Mouse (Mus musculus): ENCODE results near the gene Scn5a. TPM values are rescaled to one million over a fixed set of nuclear protein-coding genes. Genes with fewer than 3 reads are reported as not detected.

The Scn5a gene
- total and polyA plus RNA-seq, 3 experiments = 1.9 to 9.0 (median 4.3) TPM

- DNase-seq (ENCODE audit: extremely low read depth) = no peak
- Histone ChIP-seq H3K27me3 (replicated peaks) (no peaks in the 10 kb centered on the region), H3K79me2 (replicated peaks; ENCODE audit: control insufficient read depth, extremely low read depth, insufficient read depth, poor library complexity, severe bottlenecking) (no peaks in the 10 kb centered on the region), H3K4me1 (ENCODE audit: control insufficient read depth in 1 of 2, insufficient read depth in 2 of 2) (no peaks in the 10 kb centered on the region), H3K4me2 (ENCODE audit: insufficient read depth, low read depth, poor library complexity, severe bottlenecking) (no peak overlapping the region), H3K4me3 (replicated peaks in 1 of 3; ENCODE audit: low read depth in 2 of 3, low read length in 2 of 3, poor library complexity in 1 of 3) (no peak overlapping the region), H3K27ac (ENCODE audit: insufficient read depth, low read depth) (no peak overlapping the region), H3K9me3 (replicated peaks; ENCODE audit: low read length) (peaks cover 5% of the 10 kb centered on the region), H3K36me3 (replicated peaks in 1 of 2; ENCODE audit: control insufficient read depth in 1 of 2, insufficient read depth in 1 of 2, low read length in 1 of 2) (peaks cover 14 to 54% of the 10 kb centered on the region in 2 experiments), H3K9ac (ENCODE audit: insufficient read depth, low read depth) (no peak overlapping the region)
- dilution Hi-C loops (cut with MboI; ENCODE audit: extremely low pct_ligation_motif_present, extremely low pct_unique_long_range_greater_than_20kb, low sequenced_read_pairs) = no loop called here
- in situ Hi-C loops (cut with MboI; ENCODE audit: low pct_ligation_motif_present, low pct_unique_long_range_greater_than_20kb, low sequenced_read_pairs) = no loop called here
- TF ChIP-seq SMC3 (IDR thresholded peaks at IDR 0.05; ENCODE audit: low read depth, low read length) (no peak), MAZ (IDR thresholded peaks at IDR 0.05; ENCODE audit: low read depth, low read length) (no peak), GABPA (IDR thresholded peaks at IDR 0.05; ENCODE audit: insufficient replicate concordance, low read depth, low read length) (no peak), ETS1 (conservative IDR thresholded peaks at IDR 0.05; ENCODE audit: low read depth, low read length) (no peak), SIN3A (IDR thresholded peaks at IDR 0.05; ENCODE audit: low read length) (no peak), MAX (IDR thresholded peaks at IDR 0.05; ENCODE audit: low read length) (no peak), PAX5 (IDR thresholded peaks at IDR 0.05; ENCODE audit: low read length) (no peak), ZKSCAN1 (IDR thresholded peaks at IDR 0.05; ENCODE audit: borderline replicate concordance, low read depth, low read length) (no peak), JUND (conservative IDR thresholded peaks at IDR 0.05; ENCODE audit: low read depth, low read length) (no peak), MEF2A (IDR thresholded peaks at IDR 0.05; ENCODE audit: borderline replicate concordance, low read depth, low read length) (no peak), E2F4 (IDR thresholded peaks at IDR 0.05; ENCODE audit: insufficient replicate concordance, low read depth, low read length) (no peak), MAFK (IDR thresholded peaks at IDR 0.05; ENCODE audit: insufficient replicate concordance, low read length) (no peak), USF2 (conservative IDR thresholded peaks at IDR 0.05; ENCODE audit: low read depth, low read length) (no peak), CTCF (conservative IDR thresholded peaks at IDR 0.05 in 1 of 2, IDR thresholded peaks at IDR 0.05 in 1 of 2; ENCODE audit: low read depth in 2 of 2, low read length in 2 of 2) (no peak), JUN (IDR thresholded peaks at IDR 0.05; ENCODE audit: insufficient read depth, low read depth, low read length) (no peak), MXI1 (IDR thresholded peaks at IDR 0.05; ENCODE audit: low read depth, low read length) (no peak)
Measured at GRCm38 (mm10) chr9:119523301-119523700, 55.5 kb downstream of the Scn5a start.

GRCm38 (mm10) chr9:119519116-119519515 lies 59.7 kb downstream of the Scn5a start:
- H3K27ac ChIP-seq (ENCODE audit: insufficient read depth, low read depth) = no peak overlapping the region
- TF ChIP-seq ZMIZ1 (IDR thresholded peaks at IDR 0.05; ENCODE audit: low read depth, low read length) (no peak), EP300 (IDR thresholded peaks at IDR 0.05; ENCODE audit: low read length) (no peak), HCFC1 (IDR thresholded peaks at IDR 0.05; ENCODE audit: low read depth, low read length) (no peak), NELFE (IDR thresholded peaks at IDR 0.05; ENCODE audit: low read depth, low read length) (no peak), ZKSCAN1 (IDR thresholded peaks at IDR 0.05; ENCODE audit: borderline replicate concordance, low read depth, low read length) (no peak), MXI1 (IDR thresholded peaks at IDR 0.05; ENCODE audit: low read depth, low read length) (no peak), CHD1 (IDR thresholded peaks at IDR 0.05; ENCODE audit: low read depth, low read length) (no peak), ELF1 (IDR thresholded peaks at IDR 0.05; ENCODE audit: low read depth, low read length) (no peak), E2F4 (IDR thresholded peaks at IDR 0.05; ENCODE audit: insufficient replicate concordance, low read depth, low read length) (no peak), MEF2A (IDR thresholded peaks at IDR 0.05; ENCODE audit: borderline replicate concordance, low read depth, low read length) (no peak), USF2 (conservative IDR thresholded peaks at IDR 0.05; ENCODE audit: low read depth, low read length) (no peak), RAD21 (IDR thresholded peaks at IDR 0.05; ENCODE audit: low read depth, low read length) (no peak), POLR2A (IDR thresholded peaks at IDR 0.05; ENCODE audit: low read depth, low read length) (no peak), JUND (conservative IDR thresholded peaks at IDR 0.05; ENCODE audit: low read depth, low read length) (no peak), JUN (IDR thresholded peaks at IDR 0.05; ENCODE audit: insufficient read depth, low read depth, low read length) (no peak)
- H3K4me1 ChIP-seq (ENCODE audit: control insufficient read depth in 1 of 2, insufficient read depth in 2 of 2) = no peaks in the 10 kb centered on the region
- dilution Hi-C loops (cut with MboI; ENCODE audit: extremely low pct_ligation_motif_present, extremely low pct_unique_long_range_greater_than_20kb, low sequenced_read_pairs) (no loop called here), in situ Hi-C loops (cut with MboI; ENCODE audit: low pct_ligation_motif_present, low pct_unique_long_range_greater_than_20kb, low sequenced_read_pairs) (no loop called here)
- peaks cover under 1% of the 10 kb centered on the region for H3K9me3 ChIP-seq (replicated peaks; ENCODE audit: low read length)
- H3K79me2 ChIP-seq (replicated peaks; ENCODE audit: control insufficient read depth, extremely low read depth, insufficient read depth, poor library complexity, severe bottlenecking) = no peaks in the 10 kb centered on the region; the same call in 1 of the 2 replicates
- no peak for DNase-seq (ENCODE audit: extremely low read depth)
- H3K9ac ChIP-seq (ENCODE audit: insufficient read depth, low read depth) = no peak overlapping the region
- no peaks in the 10 kb centered on the region for H3K27me3 ChIP-seq (replicated peaks)
- no peak overlapping the region for H3K4me3 ChIP-seq (replicated peaks in 1 of 3; ENCODE audit: low read depth in 2 of 3, low read length in 2 of 3, poor library complexity in 1 of 3)
- H3K36me3 ChIP-seq (replicated peaks in 1 of 2; ENCODE audit: control insufficient read depth in 1 of 2, insufficient read depth in 1 of 2, low read length in 1 of 2) = peaks cover 23 to 79% of the 10 kb centered on the region in 2 experiments
- H3K4me2 ChIP-seq (ENCODE audit: insufficient read depth, low read depth, poor library complexity, severe bottlenecking) = no peak overlapping the region

All from CH12.LX (cell line).